Mouse (Mus musculus): ENCODE measurements around the gene Nr2c2.

The Nr2c2 gene

DNA sequence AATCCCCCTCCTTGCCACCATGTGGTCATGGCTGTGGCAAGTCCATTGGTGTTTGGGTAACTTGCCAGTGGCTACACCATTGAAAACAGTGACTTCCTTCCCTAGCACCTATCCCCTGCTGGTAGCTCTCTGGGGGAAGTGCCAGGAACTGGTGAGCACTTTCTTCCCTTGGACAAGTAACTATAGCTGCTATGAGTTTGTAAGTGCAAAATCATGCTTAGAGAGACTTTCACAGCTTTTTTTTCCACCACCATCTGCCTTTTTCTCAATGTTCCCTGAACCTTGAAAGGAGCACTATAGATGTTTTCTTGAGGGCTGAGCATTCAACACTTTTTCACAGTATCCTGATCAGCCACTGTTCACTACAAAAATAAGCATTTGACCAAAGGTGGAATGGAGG lies 33.4 kb downstream of the Nr2c2 start:
- intact Hi-C loops (cut with DNase I), result no loop called here

DNA sequence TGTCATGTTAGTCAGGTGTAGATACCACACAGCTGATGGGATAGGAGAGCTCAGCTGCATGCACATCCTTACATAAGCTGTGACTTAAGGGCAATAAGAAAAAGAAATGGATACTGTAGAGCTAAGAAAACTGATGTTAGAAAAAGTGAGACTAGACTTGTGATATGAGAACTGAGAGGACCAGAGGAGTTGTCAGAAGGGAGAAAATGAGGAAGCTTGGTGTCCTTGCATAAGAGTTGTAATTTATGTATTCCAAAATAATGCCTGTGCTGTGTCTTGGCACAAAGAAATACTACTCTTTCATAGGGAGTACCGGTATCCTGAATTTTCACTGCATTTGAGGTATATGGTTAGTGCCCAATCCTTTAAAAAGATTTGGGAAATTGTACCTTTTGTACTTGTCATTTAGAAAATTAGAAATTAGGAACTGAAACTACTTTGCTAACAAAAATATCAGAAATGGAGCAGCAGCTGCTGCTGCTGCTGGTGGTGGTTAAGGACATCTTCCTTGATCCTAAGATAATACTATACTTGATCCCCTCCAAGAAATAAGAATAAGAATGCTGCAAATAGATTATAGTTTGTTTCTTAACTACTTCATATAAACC lies 35.8 kb downstream of the Nr2c2 start:
- intact Hi-C loops (cut with DNase I), result no loop called here

DNA sequence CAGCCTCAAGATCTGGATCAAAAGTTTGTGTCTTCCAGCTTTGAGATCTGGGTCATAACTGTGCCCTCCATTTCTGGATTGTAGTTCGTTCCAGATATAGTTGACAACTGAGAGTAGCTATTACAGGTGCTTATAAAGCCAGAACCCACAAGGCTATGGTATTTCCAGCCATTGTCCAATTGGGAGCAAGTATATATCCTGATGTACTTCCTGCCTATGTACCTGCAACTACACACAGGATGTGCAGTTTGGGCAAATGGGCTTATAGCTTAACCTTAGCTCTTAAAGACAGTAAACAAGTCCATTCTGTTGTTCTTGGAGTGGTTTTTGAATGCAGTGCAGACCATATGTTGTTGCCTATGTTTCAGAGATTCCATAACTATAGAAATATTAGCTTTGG lies 40.3 kb downstream of the Nr2c2 start:
- intact Hi-C loops (cut with DNase I), result no loop called here

DNA sequence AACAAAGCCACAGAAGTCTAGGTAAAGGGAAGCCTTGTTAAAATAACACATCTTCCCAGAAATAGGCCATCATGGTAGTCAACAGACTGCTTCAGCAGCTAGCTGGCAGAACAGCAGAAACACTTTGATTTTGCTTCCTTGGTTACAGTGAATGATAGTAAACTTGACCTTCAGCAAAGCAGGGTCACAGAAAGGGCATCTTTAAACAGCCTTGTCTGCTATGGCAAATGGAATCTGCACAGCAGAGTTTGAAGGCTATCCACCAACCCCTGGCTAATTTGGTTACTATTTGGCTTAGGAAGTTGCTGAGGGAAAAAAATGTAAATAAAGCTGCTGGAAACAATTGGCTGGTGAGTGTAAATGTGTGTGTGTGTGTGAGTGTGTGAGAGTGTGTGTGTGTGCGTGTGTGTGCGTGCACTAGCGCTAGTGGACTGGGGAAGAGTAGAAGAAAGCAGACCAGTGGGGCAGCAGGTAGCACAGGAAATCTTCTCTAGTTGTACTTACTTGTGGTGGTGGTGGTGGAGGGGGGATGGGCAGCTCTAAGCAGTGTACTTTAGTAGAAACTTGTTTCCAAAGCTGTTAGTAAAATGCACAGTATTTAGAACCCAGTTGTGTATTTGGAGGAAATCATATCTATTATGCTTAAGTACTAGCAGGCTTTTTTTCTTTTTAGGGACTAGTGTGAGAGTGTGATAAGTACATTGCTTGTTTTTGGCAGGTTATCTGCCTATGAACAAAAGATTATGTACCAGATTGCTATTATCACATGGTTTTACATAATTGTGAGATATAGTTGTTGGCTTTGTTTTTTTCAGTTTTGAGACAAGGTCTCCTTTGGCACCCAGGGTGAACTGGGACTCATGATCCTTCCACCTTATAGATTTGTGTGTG lies 41.1 kb downstream of the Nr2c2 start:
- intact Hi-C loops (cut with DNase I), result no loop called here

DNA sequence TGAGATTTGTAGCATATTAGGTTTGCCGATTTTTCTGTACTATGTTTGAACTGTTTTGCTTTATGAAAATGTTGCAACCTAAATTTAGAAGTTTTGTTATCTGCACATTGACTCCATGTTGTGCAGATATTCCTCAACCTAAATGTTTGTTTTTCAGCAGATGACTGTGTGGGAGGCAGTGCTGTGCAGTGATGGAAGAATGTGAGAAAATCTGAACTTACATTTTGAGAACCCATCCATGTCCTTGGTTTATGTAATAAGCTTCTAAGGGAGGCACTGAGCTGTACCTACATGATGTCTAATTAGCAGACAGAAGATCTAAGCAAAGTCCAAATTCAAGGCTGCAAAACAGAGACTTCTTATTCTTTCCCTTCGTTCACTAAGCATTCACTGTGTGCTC lies 42.4 kb downstream of the Nr2c2 start:
- intact Hi-C loops (cut with DNase I), result no loop called here

DNA sequence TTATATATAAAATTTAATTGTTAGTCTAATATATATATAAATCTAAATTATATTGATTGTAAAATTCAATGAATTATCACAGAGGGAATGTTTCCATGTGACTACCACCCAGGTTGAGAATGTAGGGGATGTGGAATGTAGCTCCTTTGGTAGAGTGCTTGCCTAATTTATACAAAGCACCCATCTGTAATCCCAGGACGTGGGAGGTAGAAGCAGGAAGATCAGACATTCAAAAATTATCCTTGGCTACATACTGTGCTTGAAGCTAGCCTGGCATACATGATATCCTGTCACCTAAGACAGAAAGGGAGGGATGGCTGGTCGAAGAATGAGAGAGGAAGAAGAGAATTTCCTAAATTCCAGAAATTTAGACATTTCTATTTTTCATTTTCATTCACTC lies 45.2 kb downstream of the Nr2c2 start:
- intact Hi-C loops (cut with DNase I), result no loop called here

DNA sequence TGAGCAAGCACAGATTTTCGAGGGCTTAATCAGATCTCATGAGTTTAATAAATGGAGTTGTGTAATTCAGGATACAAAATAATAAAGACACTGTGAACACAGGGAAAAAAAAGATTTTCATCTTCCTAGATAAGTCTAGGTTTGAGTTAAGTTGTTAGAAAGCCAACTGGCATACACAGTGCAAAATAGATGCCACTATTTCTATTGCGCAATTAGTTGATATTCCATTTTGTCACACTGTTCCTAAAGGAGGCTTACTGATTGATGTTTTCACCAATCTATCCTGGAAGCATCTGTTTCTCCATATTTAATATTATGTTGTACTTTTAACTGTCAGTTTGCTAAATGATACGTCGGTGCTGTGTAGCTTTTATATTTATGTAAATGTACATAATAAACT lies 54.7 kb downstream of the Nr2c2 start:
- intact Hi-C loops (cut with DNase I), result loop anchor here (5.0 kb wide), 1 partner anchor 54 kb away; the partner anchor contains the start of gene Nr2c2

DNA sequence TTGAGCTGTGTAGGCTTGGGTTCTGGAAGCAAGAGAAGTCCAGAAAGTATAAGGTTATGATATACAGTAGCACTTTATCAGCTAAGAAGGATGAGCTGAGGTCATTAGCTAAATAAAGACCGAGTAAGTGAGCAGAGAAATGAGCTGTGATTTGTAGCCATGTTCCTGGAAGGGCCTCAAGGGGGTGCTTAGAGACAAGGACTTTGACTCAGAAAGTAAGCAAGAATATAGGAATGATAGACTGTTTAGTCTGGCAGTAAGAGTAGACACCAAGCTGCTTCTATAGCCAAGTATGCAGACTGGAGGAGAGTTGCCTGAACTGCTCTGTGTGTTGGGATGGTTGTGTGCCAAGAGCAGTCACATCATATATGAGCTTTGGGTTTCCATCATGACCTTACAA lies 62.6 kb downstream of the Nr2c2 start:
- intact Hi-C loops (cut with DNase I), result no loop called here

DNA sequence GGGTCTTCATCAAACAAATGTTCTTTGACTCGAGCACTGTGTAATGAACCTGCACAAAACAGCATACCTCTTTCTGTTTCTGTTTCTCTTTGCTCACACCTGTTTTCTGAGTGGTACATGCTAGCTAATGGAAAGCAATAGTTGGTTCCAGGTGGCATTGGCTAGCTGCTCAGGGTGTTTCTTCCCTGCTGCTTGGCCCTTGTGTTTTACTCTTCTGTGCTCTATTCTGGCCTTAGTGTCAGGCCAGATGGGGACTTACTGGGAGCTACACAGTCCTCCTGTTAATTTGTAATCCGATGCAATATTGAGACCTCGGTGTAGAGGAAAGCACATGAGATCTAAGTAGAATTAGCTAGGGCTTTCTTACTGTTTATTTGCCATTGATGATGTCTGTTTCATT lies 67.6 kb downstream of the Nr2c2 start:
- intact Hi-C loops (cut with DNase I), result no loop called here

DNA sequence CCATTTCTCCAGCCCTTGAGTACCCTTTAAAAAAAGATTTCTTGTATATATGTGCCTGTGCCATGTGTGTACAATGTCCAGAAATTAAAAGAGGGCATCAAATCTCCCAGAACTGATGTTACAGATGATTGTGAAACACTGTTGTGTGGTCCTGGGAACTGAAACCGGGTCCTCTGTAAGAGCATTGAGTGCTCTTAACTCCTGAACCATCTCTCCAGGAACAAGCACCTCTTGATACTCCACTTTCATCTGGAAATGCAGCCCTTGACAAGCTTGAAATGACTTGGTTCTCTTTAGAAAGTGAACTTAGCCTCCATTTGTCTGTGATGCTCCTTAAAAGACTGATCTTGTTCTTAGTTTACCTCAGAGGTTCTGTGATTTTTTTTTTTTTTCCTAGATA lies 71.5 kb downstream of the Nr2c2 start:
- intact Hi-C loops (cut with DNase I), result no loop called here

DNA sequence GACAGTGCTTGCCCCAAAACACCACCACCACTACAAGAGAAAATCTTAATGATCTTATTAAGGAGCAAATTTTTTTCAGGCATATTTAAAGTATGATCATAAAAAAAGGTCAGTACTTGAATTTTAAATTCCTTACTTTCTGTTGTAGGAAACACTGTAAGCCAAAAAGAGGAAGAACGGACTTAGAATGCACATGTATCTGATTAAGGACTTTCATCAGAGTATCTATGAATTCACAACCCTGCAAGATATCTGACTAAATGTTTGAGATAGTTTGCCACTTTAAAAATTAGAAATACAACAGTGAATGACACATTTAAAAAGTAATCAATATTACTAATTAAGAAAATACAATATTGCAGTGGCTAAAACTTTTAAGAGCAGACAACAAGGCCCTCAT lies 85.3 kb downstream of the Nr2c2 start:
- intact Hi-C loops (cut with DNase I), result no loop called here

DNA sequence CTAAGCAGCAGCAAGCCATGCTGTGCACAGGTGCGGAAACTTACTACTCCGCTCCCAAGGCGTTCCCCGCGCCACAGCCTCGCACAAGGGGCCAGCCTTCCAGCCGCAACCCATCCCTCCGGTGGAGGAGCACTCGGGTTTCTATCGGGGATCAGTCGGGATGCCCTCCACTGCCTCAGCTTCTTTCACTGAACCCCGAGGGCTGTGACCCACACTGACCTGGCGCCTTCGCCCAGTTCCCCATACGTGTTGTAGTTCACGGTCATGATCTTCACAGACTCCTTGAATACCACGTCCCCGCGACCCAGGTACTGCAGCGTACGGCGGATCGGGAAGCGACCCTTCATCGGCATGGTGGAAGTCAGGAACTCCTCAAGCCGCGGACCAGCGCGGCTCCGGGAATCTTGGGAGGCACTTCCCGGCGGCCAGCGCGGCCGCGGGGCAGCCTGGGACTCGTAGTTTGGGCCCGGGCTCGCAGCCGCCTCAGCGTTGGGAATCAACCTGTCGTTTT lies 92.5 kb downstream of the Nr2c2 start, which contains the start of gene Mrps25:
TSS of gene Mrps25 (minus strand) at position 413 of the 511 bp plus-strand sequence.
- intact Hi-C loops (cut with DNase I), result loop anchor here (5.0 kb wide), 1 partner anchor 86 kb away; no protein-coding TSS in a partner anchor

DNA sequence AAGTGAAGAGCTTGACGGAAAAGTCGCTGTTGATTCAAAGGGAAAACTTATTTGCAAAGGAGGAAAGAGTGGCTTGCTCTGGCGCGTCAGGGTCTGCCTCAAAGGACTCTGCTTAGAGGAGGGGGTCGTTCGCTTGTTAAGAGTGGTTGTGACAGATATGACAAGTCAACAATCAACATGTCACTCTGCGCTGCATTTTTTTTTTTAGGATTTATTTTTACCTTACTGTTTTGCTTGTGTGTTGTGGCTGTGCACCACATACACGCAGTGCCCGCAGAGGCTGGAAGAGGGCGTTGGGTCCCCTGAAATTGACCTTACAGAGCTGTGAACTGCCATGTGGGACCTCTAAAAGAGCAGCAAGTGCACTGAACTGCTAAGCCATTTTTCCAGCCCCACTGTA lies 93.0 kb downstream of the Nr2c2 start:
- intact Hi-C loops (cut with DNase I), result loop anchor here (5.0 kb wide), 1 partner anchor 87 kb away; no protein-coding TSS in a partner anchor

DNA sequence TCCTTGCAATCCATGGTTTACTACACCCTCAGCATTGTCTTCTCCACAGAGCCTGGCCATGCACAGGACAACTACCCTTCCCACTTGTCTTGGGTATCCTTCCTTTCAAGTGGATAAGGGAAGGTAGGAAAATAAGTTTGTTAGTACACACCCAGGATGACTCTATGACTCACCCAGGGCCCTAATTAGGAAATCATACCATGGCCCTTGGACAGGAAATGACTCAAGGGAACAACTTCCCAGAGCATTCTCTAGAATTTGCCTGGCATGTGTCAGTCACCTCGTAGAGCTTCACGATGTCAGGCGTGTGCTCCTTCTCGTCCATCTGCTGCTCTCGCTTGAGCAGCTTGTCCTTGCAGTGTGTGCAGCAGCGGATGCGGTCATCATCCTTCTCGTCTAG lies 108.2 kb downstream of the Nr2c2 start:
- intact Hi-C loops (cut with DNase I), result no loop called here

DNA sequence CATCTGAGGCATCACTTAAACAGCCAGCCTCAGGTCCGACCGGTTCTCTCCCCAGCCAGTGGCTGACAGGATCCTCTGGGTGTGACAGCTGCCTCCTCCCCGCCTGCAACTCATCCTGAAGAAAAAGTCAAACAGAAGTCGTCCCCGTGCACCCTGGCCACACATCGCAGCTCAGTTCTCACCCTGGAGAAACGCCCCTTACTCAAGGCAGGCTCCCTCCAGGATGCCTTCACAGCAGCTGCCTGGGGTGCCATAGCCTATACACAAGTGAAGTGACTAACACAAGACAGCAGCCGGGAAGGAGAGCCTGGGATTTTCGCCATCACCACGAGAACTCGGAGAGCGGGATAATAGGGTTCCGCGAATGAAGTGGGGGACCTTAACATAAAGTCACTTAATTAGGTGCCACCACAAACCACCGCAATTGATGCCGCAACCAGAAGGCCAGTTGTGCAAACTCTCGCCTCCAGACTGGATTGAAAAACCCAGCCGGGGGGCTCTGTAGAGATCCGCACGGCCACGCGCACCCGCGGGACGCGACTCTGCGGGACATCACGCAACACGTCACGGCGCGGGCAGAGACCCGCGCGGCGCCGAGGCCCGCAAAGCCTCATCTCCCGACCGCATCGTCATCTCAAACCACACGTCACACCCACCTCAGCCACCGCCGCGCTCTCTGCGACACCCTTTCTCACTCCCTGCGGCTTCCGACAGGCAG lies 123.0 kb downstream of the Nr2c2 start:
- intact Hi-C loops (cut with DNase I), result no loop called here

DNA sequence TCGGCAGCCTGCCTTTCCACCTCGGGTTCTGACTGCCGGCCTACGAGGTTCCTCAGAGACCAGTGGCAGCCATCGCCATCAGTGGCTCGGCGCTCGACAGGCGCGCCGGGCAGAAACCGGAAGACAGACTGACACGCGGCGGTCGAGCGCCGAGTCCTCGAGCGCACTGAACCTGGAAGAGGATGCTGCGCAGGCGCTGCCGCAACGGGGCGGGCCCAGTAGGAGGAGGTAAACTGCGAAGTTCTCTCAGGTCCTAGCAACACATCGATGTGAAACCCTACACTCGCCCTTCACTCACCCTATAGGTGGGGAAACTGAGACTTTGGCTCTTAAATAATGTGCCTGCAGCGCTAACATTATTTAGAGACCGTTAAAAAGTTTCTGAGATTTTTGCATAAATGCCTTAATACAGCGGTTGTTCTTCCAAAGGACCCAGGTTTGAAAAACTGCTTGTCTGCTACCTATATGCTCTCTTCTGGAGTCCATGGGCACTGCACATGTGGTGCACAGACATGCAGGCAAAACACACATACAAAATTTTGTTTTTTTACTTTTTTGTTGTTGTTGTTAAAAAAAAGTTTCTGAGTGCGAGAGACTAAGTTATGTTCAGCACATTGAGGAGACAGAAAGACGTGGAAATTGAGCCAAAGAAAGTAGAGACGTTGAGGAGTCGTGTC lies 123.7 kb downstream of the Nr2c2 start, which contains the start of gene Rbsn:
TSS of gene Rbsn (minus strand) at position 153 of the 677 bp plus-strand sequence.
- intact Hi-C loops (cut with DNase I), result no loop called here

DNA sequence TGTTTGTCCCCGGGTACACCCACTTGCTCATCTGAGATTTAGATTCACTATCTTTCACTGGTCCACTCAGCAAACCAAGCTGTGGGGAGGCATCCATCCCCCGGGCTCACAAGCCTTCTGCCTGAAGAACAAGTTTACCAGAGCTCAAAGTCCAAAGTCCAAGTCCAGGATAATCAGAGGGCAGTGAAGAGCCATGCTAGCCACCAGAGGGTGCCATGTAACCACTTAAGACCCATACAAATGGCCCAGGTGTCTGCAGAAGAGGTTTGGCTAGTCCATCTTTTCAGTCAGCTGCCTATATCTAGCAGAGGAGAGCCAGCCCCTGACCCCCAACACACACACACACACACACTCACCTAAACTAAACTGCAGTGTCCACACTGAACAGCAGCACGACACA lies 128.3 kb downstream of the Nr2c2 start:
- intact Hi-C loops (cut with DNase I), result loop anchor here (1.0 kb wide), 1 partner anchor 50 kb away; no protein-coding TSS in a partner anchor

DNA sequence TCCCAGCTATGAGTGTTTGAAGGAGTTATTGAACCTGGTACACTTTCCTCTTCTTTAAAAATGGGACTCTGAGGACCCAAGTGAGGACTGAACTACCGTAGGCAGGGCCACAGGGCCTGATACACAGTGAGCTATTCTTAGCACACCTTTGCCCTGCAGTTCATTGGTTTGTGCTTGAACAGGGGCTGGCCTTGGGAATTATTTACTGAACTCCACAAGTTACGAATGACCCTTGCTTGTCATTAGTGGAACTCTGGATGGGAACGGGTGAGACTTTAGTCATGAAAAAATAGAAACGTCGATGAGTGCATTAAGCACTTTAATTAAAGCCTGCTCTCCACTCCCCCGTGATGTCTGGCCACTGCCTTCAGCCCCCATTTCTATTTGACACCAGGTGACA lies 130.4 kb downstream of the Nr2c2 start:
- intact Hi-C loops (cut with DNase I), result no loop called here

DNA sequence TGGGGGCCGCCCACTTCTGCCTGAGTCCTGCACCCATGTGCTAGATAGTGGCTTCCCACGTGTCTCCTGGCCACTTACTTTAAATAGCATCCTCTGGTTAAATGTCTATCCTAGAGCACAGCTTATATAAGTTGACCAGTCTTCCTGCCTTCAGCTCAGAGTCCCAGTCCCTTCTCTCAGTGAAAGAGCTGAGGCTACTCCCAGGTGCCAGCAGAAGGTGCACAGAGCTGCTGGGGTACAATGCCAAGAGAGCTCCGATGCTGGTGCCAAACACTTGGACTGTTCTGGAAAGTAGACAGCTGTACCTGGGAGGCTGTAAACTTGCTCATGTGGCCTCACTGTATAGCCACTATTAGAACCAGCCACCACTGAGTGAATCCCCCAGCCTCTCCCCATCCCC lies 130.8 kb downstream of the Nr2c2 start:
- intact Hi-C loops (cut with DNase I), result no loop called here

Data from adrenal gland (tissue).